Mouse (Mus musculus): Measurements from ENCODE around the gene Erbb4. TPM values are rescaled to one million over a fixed set of nuclear protein-coding genes. Genes with fewer than 3 reads are reported as not detected.

Gene Erbb4
- polyA plus RNA-seq (2015; fragmentation: Nextera tagmentation; extraction: Ambion mirVana): not detected in 2 replicates

DNA sequence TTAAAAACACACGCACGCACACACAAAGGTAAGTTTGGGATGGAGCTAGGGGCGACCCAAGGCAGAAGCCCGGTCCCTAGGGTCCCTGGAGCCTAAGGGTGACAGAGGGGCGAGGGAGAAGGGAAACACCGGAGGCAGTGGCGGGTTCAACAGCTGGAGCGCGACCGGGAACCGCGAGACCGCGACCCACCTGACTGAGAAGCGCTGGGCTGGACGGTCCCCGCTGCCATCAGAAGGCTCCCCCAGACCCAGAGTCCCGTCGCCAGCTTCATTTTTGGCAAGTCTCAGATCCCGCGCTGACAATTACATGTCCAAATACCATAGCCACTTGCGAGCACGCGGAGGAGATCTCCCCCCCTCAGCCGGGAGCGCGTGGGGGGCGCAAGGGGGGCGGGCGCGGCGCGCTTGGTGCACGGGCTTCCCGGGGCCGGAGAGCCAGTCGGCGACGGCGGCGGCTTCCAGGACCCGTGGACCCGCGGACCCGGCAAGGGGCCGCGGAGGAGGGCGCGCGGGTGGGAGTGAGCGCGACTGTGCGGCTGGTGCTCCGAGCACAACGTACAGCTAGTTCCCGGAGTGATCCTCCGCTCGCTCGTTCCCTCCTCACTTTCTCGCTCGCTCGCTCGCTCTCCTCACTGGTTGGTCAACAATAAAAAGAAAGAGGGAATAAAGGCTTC lies at the start of gene Erbb4:
Gene Erbb4, minus strand, starts transcription at position 575 of the 674 bp plus-strand sequence.

